Mouse (Mus musculus): ENCODE results near the gene Sprr2a1. TPM values are rescaled to one million over a fixed set of nuclear protein-coding genes. Genes with fewer than 3 reads are reported as not detected.
A peak's percentile ranks its signal among the peaks of the same experiment; 100 is the strongest.
"Not testable (repeated sequence)": the region's sequence is repeated elsewhere in the genome, so short reads cannot be mapped to it uniquely, and the experiment has no call there.

The Sprr2a1 gene
- polyA plus RNA-seq (2015; fragmentation: Nextera tagmentation; extraction: Ambion mirVana), result 181 and 190 TPM in 2 replicates

DNA sequence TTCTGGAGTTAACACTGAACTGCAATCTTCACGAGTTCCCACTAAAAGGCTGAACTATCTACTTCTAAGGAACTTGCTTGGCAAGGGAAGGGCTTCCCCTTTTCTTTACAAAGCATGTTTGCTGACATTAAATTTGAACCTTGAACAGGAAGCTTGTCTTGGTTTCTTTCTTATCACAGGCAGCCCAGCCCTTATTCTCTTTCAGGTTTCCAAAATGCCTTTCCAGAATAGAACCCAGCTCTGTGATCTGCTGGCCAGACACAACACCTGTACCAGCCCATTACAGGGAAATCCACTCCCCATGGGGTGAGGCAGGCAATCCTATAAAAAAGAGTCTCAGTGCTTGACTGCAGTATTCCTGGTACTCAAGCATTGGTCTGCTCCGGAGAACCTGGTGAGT is at the start of gene Sprr2a1, which contains the start of gene Sprr2a2:
TSS of gene Sprr2a1 (plus strand) at position 231 of the 400 bp plus-strand sequence.
TSS of gene Sprr2a2 (plus strand) at position 352 of the 400 bp plus-strand sequence.
- H3K27ac ChIP-seq (replicated peaks); H3K9ac ChIP-seq (ENCODE audit: low read length); H3K27me3 ChIP-seq (ENCODE audit: control insufficient read depth, insufficient read depth, low read length); H3K9me3 ChIP-seq (ENCODE audit: control insufficient read depth, low read length); H3K4me1 ChIP-seq (replicated peaks; ENCODE audit: control insufficient read depth, insufficient read depth); H3K4me2 ChIP-seq (replicated peaks; ENCODE audit: low read depth); H3K4me3 ChIP-seq (ENCODE audit: low read depth, low read length); H3K36me3 ChIP-seq (ENCODE audit: control insufficient read depth, insufficient read depth, low read length); DNase-seq (ENCODE audit: low spot score): not testable (repeated sequence)
- ATAC-seq (ENCODE audit: low FRiP score, low TSS enrichment), result peak; percentile 77
- WGBS, result no CpG with 5 or more reads among the region's 2 CpGs

GRCm38 (mm10) chr3:92169847-92170246 is 45.8 kb upstream of the Sprr2a1 start:
- TF ChIP-seq EP300 (optimal IDR thresholded peaks at IDR 0.05) (peak; percentile 73), CTCF (IDR thresholded peaks at IDR 0.05; ENCODE audit: low read depth) (no peak)
- Histone ChIP-seq H3K27ac (replicated peaks) (no peak overlapping the region), H3K4me2 (replicated peaks; ENCODE audit: low read depth) (no peak overlapping the region), H3K9ac (ENCODE audit: low read length) (no peak overlapping the region), H3K27me3 (ENCODE audit: control insufficient read depth, insufficient read depth, low read length) (no peaks in the 10 kb centered on the region), H3K4me3 (ENCODE audit: low read depth, low read length) (no peak overlapping the region), H3K9me3 (ENCODE audit: control insufficient read depth, low read length) (no peaks in the 10 kb centered on the region), H3K4me1 (replicated peaks; ENCODE audit: control insufficient read depth, insufficient read depth) (no peaks in the 10 kb centered on the region), H3K36me3 (ENCODE audit: control insufficient read depth, insufficient read depth, low read length) (no peaks in the 10 kb centered on the region)
- DNase-seq (ENCODE audit: low spot score) (no peak), ATAC-seq (ENCODE audit: low FRiP score, low TSS enrichment) (no peak)
- 53% methylated on average over 3 of the region's 3 CpGs for whole genome bisulfite sequencing

GRCm38 (mm10) chr3:92176880-92177279 is 38.7 kb upstream of the Sprr2a1 start:
- H3K36me3 ChIP-seq (ENCODE audit: control insufficient read depth, insufficient read depth, low read length), result no peaks in the 10 kb centered on the region
- H3K9me3 ChIP-seq (ENCODE audit: control insufficient read depth, low read length), result no peaks in the 10 kb centered on the region
- no peak overlapping the region for H3K27ac ChIP-seq (replicated peaks)
- WGBS, result 63% methylated on average over 1 of the region's 1 CpGs
- no peak overlapping the region for H3K4me3 ChIP-seq (ENCODE audit: low read depth, low read length)
- DNase-seq (ENCODE audit: low spot score), result no peak
- no peak for ATAC-seq (ENCODE audit: low FRiP score, low TSS enrichment)
- H3K4me1 ChIP-seq (replicated peaks; ENCODE audit: control insufficient read depth, insufficient read depth), result no peaks in the 10 kb centered on the region
- H3K4me2 ChIP-seq (replicated peaks; ENCODE audit: low read depth), result no peak overlapping the region
- H3K9ac ChIP-seq (ENCODE audit: low read length), result no peak overlapping the region
- H3K27me3 ChIP-seq (ENCODE audit: control insufficient read depth, insufficient read depth, low read length), result no peaks in the 10 kb centered on the region
- no peak for TF ChIP-seq EP300 (optimal IDR thresholded peaks at IDR 0.05)
- TF ChIP-seq CTCF (IDR thresholded peaks at IDR 0.05; ENCODE audit: low read depth), result no peak

GRCm38 (mm10) chr3:92195512-92196200 is 19.9 kb upstream of the Sprr2a1 start:
- Histone ChIP-seq H3K9ac (ENCODE audit: low read length) (no peak overlapping the region), H3K27me3 (ENCODE audit: control insufficient read depth, insufficient read depth, low read length) (no peaks in the 10 kb centered on the region), H3K4me1 (replicated peaks; ENCODE audit: control insufficient read depth, insufficient read depth) (no peaks in the 10 kb centered on the region), H3K4me3 (ENCODE audit: low read depth, low read length) (no peak overlapping the region), H3K9me3 (ENCODE audit: control insufficient read depth, low read length) (no peaks in the 10 kb centered on the region), H3K36me3 (ENCODE audit: control insufficient read depth, insufficient read depth, low read length) (no peaks in the 10 kb centered on the region), H3K4me2 (replicated peaks; ENCODE audit: low read depth) (no peak overlapping the region), H3K27ac (replicated peaks) (no peak overlapping the region)
- DNase-seq (ENCODE audit: low spot score), result no peak
- TF ChIP-seq CTCF (IDR thresholded peaks at IDR 0.05; ENCODE audit: low read depth) (no peak), EP300 (optimal IDR thresholded peaks at IDR 0.05) (no peak)
- no peak for ATAC-seq (ENCODE audit: low FRiP score, low TSS enrichment)
- 84% methylated on average over 6 of the region's 6 CpGs for WGBS

DNA sequence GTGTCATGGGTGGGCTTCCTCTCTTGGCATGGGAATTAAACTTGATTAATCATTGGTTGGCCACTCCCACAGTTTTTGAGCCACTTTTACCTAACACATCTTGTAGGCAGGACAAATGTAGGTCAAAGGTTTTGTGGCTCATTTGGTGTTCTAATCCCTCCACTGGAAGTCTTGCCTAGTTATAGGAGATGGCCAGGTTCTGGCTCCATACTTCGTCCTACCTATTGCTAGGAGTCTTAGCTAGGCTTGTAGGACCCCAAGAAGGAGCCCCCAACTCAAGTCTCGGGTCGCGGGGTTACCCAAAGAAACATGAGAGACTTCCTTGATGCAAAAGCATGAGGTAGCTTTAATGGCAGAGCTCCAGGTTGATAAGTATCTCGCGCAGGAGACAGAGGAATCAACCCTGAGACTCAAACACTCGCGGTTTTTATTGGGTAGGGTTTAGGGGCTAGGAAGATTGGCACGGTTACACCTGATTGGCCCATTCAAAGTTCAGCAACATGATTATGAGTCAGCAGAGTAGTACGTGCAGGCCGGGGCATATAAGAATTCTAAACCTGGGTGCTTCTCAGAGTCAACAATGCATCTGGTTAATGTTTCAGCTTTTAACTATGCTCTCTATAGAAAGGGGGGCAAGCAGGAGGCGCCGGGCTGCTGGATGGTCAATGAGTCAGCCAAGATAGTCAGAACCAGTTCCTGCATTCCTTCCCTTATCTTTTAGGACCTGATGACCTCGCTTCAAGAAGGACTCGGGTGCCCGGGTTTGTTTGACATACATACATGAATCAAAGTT is 4.3 kb upstream of the Sprr2a1 start:
- H3K4me3 ChIP-seq (ENCODE audit: low read depth, low read length); H3K36me3 ChIP-seq (ENCODE audit: control insufficient read depth, insufficient read depth, low read length); H3K9me3 ChIP-seq (ENCODE audit: control insufficient read depth, low read length); H3K27ac ChIP-seq (replicated peaks); H3K27me3 ChIP-seq (ENCODE audit: control insufficient read depth, insufficient read depth, low read length); H3K4me1 ChIP-seq (replicated peaks; ENCODE audit: control insufficient read depth, insufficient read depth); H3K4me2 ChIP-seq (replicated peaks; ENCODE audit: low read depth); H3K9ac ChIP-seq (ENCODE audit: low read length); DNase-seq (ENCODE audit: low spot score): not testable (repeated sequence)
- ATAC-seq (ENCODE audit: low FRiP score, low TSS enrichment), result peak; percentile 93
- no CpG with 5 or more reads among the region's 16 CpGs for WGBS

DNA sequence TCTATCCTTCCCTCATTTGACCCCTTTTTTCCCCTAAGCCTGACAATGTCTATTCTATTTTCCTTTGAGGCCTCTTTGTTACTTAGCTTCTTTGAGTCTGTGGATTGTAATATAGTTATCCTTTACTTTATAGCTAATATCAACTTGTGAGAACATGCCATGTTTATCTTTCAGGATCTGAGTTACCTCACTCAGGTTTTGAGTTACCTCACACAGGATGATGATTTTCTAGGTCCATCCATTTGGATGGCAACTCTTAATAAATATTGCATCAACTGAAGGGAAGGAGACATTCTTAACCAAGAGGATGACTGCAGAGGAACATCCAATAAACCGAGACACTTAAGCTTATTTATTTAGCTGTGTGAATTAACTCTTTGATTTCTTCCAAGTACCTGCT is 3.5 kb upstream of the Sprr2a1 start:
- not testable (repeated sequence) for DNase-seq (ENCODE audit: low spot score); H3K36me3 ChIP-seq (ENCODE audit: control insufficient read depth, insufficient read depth, low read length); H3K27me3 ChIP-seq (ENCODE audit: control insufficient read depth, insufficient read depth, low read length); H3K4me1 ChIP-seq (replicated peaks; ENCODE audit: control insufficient read depth, insufficient read depth); H3K4me3 ChIP-seq (ENCODE audit: low read depth, low read length); H3K4me2 ChIP-seq (replicated peaks; ENCODE audit: low read depth); H3K9ac ChIP-seq (ENCODE audit: low read length); H3K27ac ChIP-seq (replicated peaks); H3K9me3 ChIP-seq (ENCODE audit: control insufficient read depth, low read length)
- peak; percentile 1; the same call in 1 of the 2 replicates for ATAC-seq (ENCODE audit: low FRiP score, low TSS enrichment)
- whole genome bisulfite sequencing, result no CpG with 5 or more reads among the region's 1 CpGs

DNA sequence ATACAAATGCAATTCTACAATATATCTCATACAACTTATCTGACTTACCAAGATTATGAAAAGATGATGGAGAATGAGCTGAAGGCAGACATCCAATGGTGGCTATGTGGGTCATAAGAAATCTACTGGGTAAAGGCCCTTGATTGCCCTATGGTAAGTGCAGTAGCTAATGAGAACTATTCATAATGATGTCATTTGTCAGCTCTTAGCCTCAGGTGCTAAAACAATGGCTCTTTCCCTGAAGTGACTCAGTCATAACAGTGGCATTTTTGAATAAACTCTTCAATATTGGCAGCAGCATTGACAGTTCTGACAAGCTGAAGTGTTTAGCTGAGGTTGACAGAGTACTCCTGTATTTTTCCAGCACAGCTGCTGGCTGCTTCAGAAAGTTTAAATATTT is 1.9 kb upstream of the Sprr2a1 start:
- H3K9me3 ChIP-seq (ENCODE audit: control insufficient read depth, low read length); H3K4me1 ChIP-seq (replicated peaks; ENCODE audit: control insufficient read depth, insufficient read depth); H3K27ac ChIP-seq (replicated peaks); H3K9ac ChIP-seq (ENCODE audit: low read length); DNase-seq (ENCODE audit: low spot score); H3K4me3 ChIP-seq (ENCODE audit: low read depth, low read length); H3K36me3 ChIP-seq (ENCODE audit: control insufficient read depth, insufficient read depth, low read length); ATAC-seq (ENCODE audit: low FRiP score, low TSS enrichment); H3K4me2 ChIP-seq (replicated peaks; ENCODE audit: low read depth); H3K27me3 ChIP-seq (ENCODE audit: control insufficient read depth, insufficient read depth, low read length): not testable (repeated sequence)

DNA sequence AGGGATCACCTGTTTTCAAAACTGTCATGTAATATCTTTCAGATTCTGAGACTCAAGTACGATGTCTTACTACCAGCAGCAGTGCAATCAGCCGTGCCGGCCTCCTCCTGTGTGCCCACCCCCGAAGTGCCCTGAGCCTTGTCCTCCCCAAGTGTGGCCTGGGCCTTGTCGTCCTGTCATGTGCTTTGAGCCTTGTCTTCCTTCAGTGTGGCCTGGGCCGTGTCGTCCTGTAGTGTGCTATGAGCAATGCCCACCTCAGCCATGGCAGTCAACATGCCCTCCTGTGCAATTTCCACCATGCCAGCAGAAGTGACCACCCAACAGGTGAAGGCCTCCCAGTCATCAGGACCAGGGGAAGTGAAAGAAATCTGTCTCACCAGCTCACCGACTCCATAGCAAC is 3.4 kb downstream of the Sprr2a1 start:
- H3K4me1 ChIP-seq (replicated peaks; ENCODE audit: control insufficient read depth, insufficient read depth); H3K4me2 ChIP-seq (replicated peaks; ENCODE audit: low read depth); H3K27me3 ChIP-seq (ENCODE audit: control insufficient read depth, insufficient read depth, low read length); H3K9me3 ChIP-seq (ENCODE audit: control insufficient read depth, low read length); H3K27ac ChIP-seq (replicated peaks); H3K4me3 ChIP-seq (ENCODE audit: low read depth, low read length); H3K9ac ChIP-seq (ENCODE audit: low read length); DNase-seq (ENCODE audit: low spot score); H3K36me3 ChIP-seq (ENCODE audit: control insufficient read depth, insufficient read depth, low read length): not testable (repeated sequence)
- WGBS, result no CpG with 5 or more reads among the region's 8 CpGs
- ATAC-seq (ENCODE audit: low FRiP score, low TSS enrichment), result peak; percentile 52
